Mouse (Mus musculus): ENCODE data around the gene Nim1k. TPM values are rescaled to one million over a fixed set of nuclear protein-coding genes. Genes with fewer than 3 reads are reported as not detected.

The Nim1k gene
- 1 to 10 TPM in 1 of 2 experiments, under 1 TPM in 1; 0.52 to 1.5 TPM for polyA plus RNA-seq (2017; shearing (Covaris generic))

GRCm38 (mm10) chr13:119755681-119756471, at the start of gene Nim1k:
Gene Nim1k (minus strand): TSS chr13:119755882.

GRCm38 (mm10) chr13:119790761-119791579, 35.3 kb upstream of the Nim1k start, which contains the start of gene Zfp131:
Gene Zfp131 (minus strand): TSS chr13:119790889.

DNA sequence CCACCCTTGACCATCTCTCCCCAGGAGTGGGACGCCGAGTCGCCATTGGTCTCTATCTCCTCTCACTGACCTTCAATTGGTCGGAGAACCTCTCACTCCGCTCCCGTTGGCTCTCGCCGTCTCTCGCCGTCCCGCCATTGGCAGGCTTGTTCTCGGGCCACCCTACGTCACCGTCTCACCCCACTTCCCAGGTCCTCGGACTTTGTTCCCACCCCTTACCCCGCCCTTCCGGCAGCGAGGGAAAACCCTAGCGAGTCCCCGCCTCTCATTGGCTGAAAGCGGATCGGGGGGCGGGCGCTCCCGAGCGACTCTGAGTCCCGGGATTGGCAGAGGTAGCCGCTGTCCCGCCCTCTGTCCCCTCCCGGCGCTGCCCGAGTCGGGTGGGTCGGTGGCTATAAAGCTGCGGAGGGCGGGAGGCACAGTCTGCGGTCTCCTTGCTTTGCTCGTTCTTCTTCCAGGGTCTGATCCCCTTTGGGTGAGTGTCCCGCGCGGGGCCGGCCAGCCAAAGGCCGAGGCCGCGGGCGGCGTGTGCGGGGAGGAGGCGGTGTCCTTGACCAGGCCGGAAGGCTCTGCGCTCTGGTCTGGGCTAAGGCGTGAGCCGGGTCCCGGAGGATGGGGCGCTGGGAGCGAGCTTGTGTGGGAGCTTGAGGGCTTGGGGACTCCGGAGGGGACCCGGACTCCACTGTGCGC, 65.5 kb downstream of the Nim1k start, which contains the start of gene Hmgcs1:
Hmgcs1 (plus strand) TSS at position 341 of the 690 bp plus-strand sequence.

Other genes starting within 250 kb of the Nim1k start
- gene Ccl28, start 132.1 kb downstream of the Nim1k start, polyA plus RNA-seq (2017; shearing (Covaris generic)), result 1 to 10 TPM in 1 of 2 experiments, under 1 TPM in 1; 0.41 to 2.6 TPM
- gene Hmgcs1, start 65.5 kb downstream of the Nim1k start, polyA plus RNA-seq (2017; shearing (Covaris generic)), result 10 to 100 TPM; 24.0 to 48.7 TPM
- gene Zfp131, start 35.0 kb upstream of the Nim1k start, polyA plus RNA-seq (2017; shearing (Covaris generic)), result 10 to 100 TPM; 23.6 to 34.4 TPM
- not detected for gene AF067063, start 74.3 kb upstream of the Nim1k start, polyA plus RNA-seq (2017; shearing (Covaris generic))
- not detected for gene D13Ertd608e, start 80.1 kb upstream of the Nim1k start, polyA plus RNA-seq (2017; shearing (Covaris generic))
- gene Tcstv1, start 138.9 kb upstream of the Nim1k start, polyA plus RNA-seq (2017; shearing (Covaris generic)), result not detected
- gene Gm21761, start 173.4 kb upstream of the Nim1k start, polyA plus RNA-seq (2017; shearing (Covaris generic)), result 1 to 10 TPM in 1 of 2 experiments, not detected in 1; 1.1 TPM
- gene B020031M17Rik, start 194.9 kb upstream of the Nim1k start, polyA plus RNA-seq (2017; shearing (Covaris generic)), result not detected

Data from inflammation-experienced regulatory T-cells (primary cell).